ENCODE assay signal across 8 mouse cellular contexts in genomic region chr3:153849368-153850015, GRCm38 (mm10). TPM values are rescaled to one million over a fixed set of nuclear protein-coding genes. Genes with fewer than 3 reads are reported as not detected.
DNase-seq lines count a peak whose midpoint lies in the region; ATAC-seq and TF ChIP-seq lines count a peak whose summit lies in the region.

No protein-coding gene starts in this region.

- H3K9ac ChIP-seq in MEL (ENCODE audit: control insufficient read depth, low read depth, low read length, poor library complexity, severe bottlenecking): peak overlapping the region; percentile 77
- H3K9ac ChIP-seq in stomach, postnatal 0 days (ENCODE audit: low read length): no peak overlapping the region

- peak; percentile 35 to 86; a peak in 2 of 4 replicates for TF ChIP-seq POLR2A in MEL (IDR thresholded peaks at IDR 0.05; ENCODE audit: control insufficient read depth in 1 of 2, insufficient read depth in 1 of 2, low read depth in 1 of 2, low read length in 2 of 2, poor library complexity in 1 of 2)

- no peak for TF ChIP-seq RAD21 in MEL (IDR thresholded peaks at IDR 0.05; ENCODE audit: low read depth, low read length)

- H3K27ac ChIP-seq in MEL (ENCODE audit: control insufficient read depth, low read depth, low read length): peak overlapping the region; percentile 91
- no peak overlapping the region for H3K27ac ChIP-seq in stomach, postnatal 0 days (replicated peaks)

- peak; percentile 95 for DNase-seq in MEL (ENCODE audit: low read depth, low spot score)
- peak; percentile 81 for DNase-seq in c-Kit-positive CD71-positive TER-119-positive erythroid progenitor cells, embryonic 14.5 days (ENCODE audit: low spot score)
- peak; percentile 11 for DNase-seq in kidney, adult 18-20 months
- peak; percentile 18 to 41 for DNase-seq in lung, adult 18-20 months
- peak; percentile 61 for DNase-seq in stomach, postnatal 0 days (ENCODE audit: low spot score)
- no peak for DNase-seq in gastrocnemius, postnatal 36 days
- DNase-seq in frontal cortex, adult 2 months (ENCODE audit: extremely low spot score in 1 of 2, low spot score in 1 of 2): no peak
- no peak for DNase-seq in layer of hippocampus, adult 11-12 months (ENCODE audit: low spot score)

- WGBS in stomach, postnatal 0 days: 15% methylated on average over 5 of the region's 5 CpGs

- peak overlapping the region; percentile 35 to 50 for H3K4me3 ChIP-seq in MEL (ENCODE audit: control insufficient read depth in 1 of 2, insufficient read depth in 1 of 2, low read depth in 2 of 2, low read length in 2 of 2)
- H3K4me3 ChIP-seq in stomach, postnatal 0 days (ENCODE audit: low read depth, low read length): no peak overlapping the region

- TF ChIP-seq CTCF in MEL (IDR thresholded peaks at IDR 0.05 in 2 of 3, conservative IDR thresholded peaks at IDR 0.05 in 1 of 3; ENCODE audit: control insufficient read depth in 1 of 3, insufficient read depth in 1 of 3, low read depth in 2 of 3, low read length in 3 of 3, poor library complexity in 1 of 3, severe bottlenecking in 1 of 3): no peak
- no peak for TF ChIP-seq CTCF in stomach, postnatal 0 days (IDR thresholded peaks at IDR 0.05; ENCODE audit: low read depth)

- 0 out of 4 replicates have a peak, but pooled peaks of 1 of the 2 experiments have one; percentile 27 for TF ChIP-seq EP300 in MEL (IDR thresholded peaks at IDR 0.05; ENCODE audit: low read depth in 1 of 2, low read length in 2 of 2)
- no peak for TF ChIP-seq EP300 in stomach, postnatal 0 days (optimal IDR thresholded peaks at IDR 0.05)

- intact Hi-C loops in gastrocnemius, postnatal 36 days (cut with DNase I): no loop called here

- H3K79me2 ChIP-seq in MEL (ENCODE audit: control insufficient read depth, insufficient read depth, low read length, poor library complexity): peaks cover 4% of the 10 kb centered on the region; the same call in 1 of the 2 replicates

- no peaks in the 10 kb centered on the region for H3K9me3 ChIP-seq in MEL (replicated peaks; ENCODE audit: insufficient read depth, low read length)
- no peaks in the 10 kb centered on the region for H3K9me3 ChIP-seq in stomach, postnatal 0 days (ENCODE audit: control insufficient read depth, low read length)

- no peak overlapping the region for H3K4me2 ChIP-seq in stomach, postnatal 0 days (replicated peaks; ENCODE audit: low read depth)

- peaks cover 39 to 53% of the 10 kb centered on the region in 2 experiments for H3K4me1 ChIP-seq in MEL (ENCODE audit: control insufficient read depth in 1 of 2, insufficient read depth in 2 of 2, low read length in 2 of 2)
- no peaks in the 10 kb centered on the region for H3K4me1 ChIP-seq in stomach, postnatal 0 days (replicated peaks; ENCODE audit: control insufficient read depth, insufficient read depth)

- H3K27me3 ChIP-seq in MEL (ENCODE audit: control insufficient read depth in 1 of 2, insufficient read depth in 2 of 2, low read length in 2 of 2): no peaks in the 10 kb centered on the region
- no peaks in the 10 kb centered on the region for H3K27me3 ChIP-seq in stomach, postnatal 0 days (ENCODE audit: control insufficient read depth, insufficient read depth, low read length)

- ATAC-seq in stomach, postnatal 0 days (ENCODE audit: low FRiP score, low TSS enrichment): peak; percentile 74

- peaks cover 0 to 57% of the 10 kb centered on the region in 2 experiments; a peak in 2 of 4 replicates for H3K36me3 ChIP-seq in MEL (ENCODE audit: control insufficient read depth in 1 of 2, insufficient read depth in 2 of 2, low read length in 2 of 2)
- no peaks in the 10 kb centered on the region for H3K36me3 ChIP-seq in stomach, postnatal 0 days (ENCODE audit: control insufficient read depth, insufficient read depth, low read length)

TF ChIP-seq in MEL, 35 proteins besides CTCF, POLR2A, EP300 and RAD21:
- TF ChIP-seq MXI1 (IDR thresholded peaks at IDR 0.05; ENCODE audit: low read depth, low read length) (peak; percentile 98), ZC3H11A (IDR thresholded peaks at IDR 0.05; ENCODE audit: low read depth, low read length) (no peak), BHLHE40 (IDR thresholded peaks at IDR 0.05; ENCODE audit: borderline replicate concordance, low read depth, low read length) (peak; percentile 96), ZMIZ1 (IDR thresholded peaks at IDR 0.05; ENCODE audit: low read depth, low read length) (peak; percentile 70; the same call in 1 of the 2 replicates), MAFK (IDR thresholded peaks at IDR 0.05; ENCODE audit: borderline replicate concordance, low read depth, low read length) (no peak; the same call in 1 of the 2 replicates), SIN3A (IDR thresholded peaks at IDR 0.05; ENCODE audit: low read length) (peak; percentile 65), USF2 (IDR thresholded peaks at IDR 0.05; ENCODE audit: borderline replicate concordance in 1 of 2, insufficient read depth in 1 of 2, low read depth in 1 of 2, low read length in 2 of 2) (no peak), NRF1 (IDR thresholded peaks at IDR 0.05; ENCODE audit: insufficient read depth, low read depth, low read length, poor library complexity, severe bottlenecking) (no peak), HCFC1 (IDR thresholded peaks at IDR 0.05; ENCODE audit: low read depth, low read length) (peak; percentile 49; the same call in 1 of the 2 replicates), CHD1 (IDR thresholded peaks at IDR 0.05; ENCODE audit: low read depth, low read length) (no peak), MYC (IDR thresholded peaks at IDR 0.05; ENCODE audit: low read depth, low read length) (peak; percentile 99), JUND (IDR thresholded peaks at IDR 0.05; ENCODE audit: low read depth, low read length) (no peak), MYB (IDR thresholded peaks at IDR 0.05; ENCODE audit: low read depth, low read length) (no peak), ETS1 (IDR thresholded peaks at IDR 0.05; ENCODE audit: low read depth, low read length) (peak; percentile 42), GABPA (IDR thresholded peaks at IDR 0.05; ENCODE audit: low read depth, low read length) (no peak), USF1 (IDR thresholded peaks at IDR 0.05; ENCODE audit: low read depth, low read length) (peak; percentile 79), E2F4 (IDR thresholded peaks at IDR 0.05; ENCODE audit: borderline replicate concordance, low read depth, low read length) (no peak), POLR2AphosphoS2 (IDR thresholded peaks at IDR 0.05; ENCODE audit: low read length) (0 out of 2 replicates have a peak, but pooled peaks have one; percentile 66), POLR2AphosphoS5 (IDR thresholded peaks at IDR 0.05; ENCODE audit: borderline replicate concordance, low read depth, low read length) (no peak), SMC3 (IDR thresholded peaks at IDR 0.05; ENCODE audit: low read depth, low read length) (no peak), TCF12 (IDR thresholded peaks at IDR 0.05; ENCODE audit: low read depth, low read length) (peak; percentile 47), GATA1 (IDR thresholded peaks at IDR 0.05; ENCODE audit: low read depth, low read length) (no peak; the same call in 1 of the 2 replicates), MEF2A (IDR thresholded peaks at IDR 0.05; ENCODE audit: extremely low read depth, insufficient replicate concordance, low read depth, low read length, poor library complexity, severe bottlenecking) (no peak), CHD2 (IDR thresholded peaks at IDR 0.05; ENCODE audit: low read length) (no peak), UBTF (IDR thresholded peaks at IDR 0.05; ENCODE audit: borderline replicate concordance, insufficient read depth, low read depth, low read length) (no peak), MAX (IDR thresholded peaks at IDR 0.05; ENCODE audit: low read length) (peak; percentile 98), TAL1 (IDR thresholded peaks at IDR 0.05; ENCODE audit: low read length) (no peak), RCOR1 (IDR thresholded peaks at IDR 0.05; ENCODE audit: low read depth, low read length) (peak; percentile 39; the same call in 1 of the 2 replicates), MAZ (IDR thresholded peaks at IDR 0.05; ENCODE audit: low read depth, low read length) (0 out of 2 replicates have a peak, but pooled peaks have one; percentile 25), NELFE (IDR thresholded peaks at IDR 0.05; ENCODE audit: low read depth, low read length) (peak; percentile 66), ELF1 (IDR thresholded peaks at IDR 0.05; ENCODE audit: low read depth, low read length) (no peak), KAT2A (conservative IDR thresholded peaks at IDR 0.05; ENCODE audit: low read depth, low read length) (no peak), TBP (IDR thresholded peaks at IDR 0.05; ENCODE audit: low read depth, low read length) (peak; percentile 90), ZKSCAN1 (IDR thresholded peaks at IDR 0.05; ENCODE audit: low read depth, low read length) (no peak), ZNF384 (IDR thresholded peaks at IDR 0.05; ENCODE audit: low read depth, low read length) (no peak)

RNA-seq across cellular contexts. Expression of gene Asb17, which starts 5.5 kb away (rescaled TPM):
- total RNA-seq in MEL (2012; rRNA removed): 9.0 and 9.7 TPM in 2 replicates
- polyA plus RNA-seq in MEL (2012; ENCODE audit: insufficient read depth in 1 of 2, insufficient read length in 2 of 2, low read depth in 1 of 2, low replicate concordance in 2 of 2, missing spikeins in 1 of 2): 1 to 10 TPM in 1 of 2 experiments, not detected in 1; 5.7 TPM
- 0.08 and 0.12 TPM in 2 replicates for polyA plus RNA-seq in stomach, postnatal 0 days (2015; fragmentation: Nextera tagmentation; extraction: Ambion mirVana)
- not detected for total RNA-seq in gastrocnemius, postnatal 36 days (2021)
- not detected in 2 replicates for polyA plus RNA-seq in frontal cortex, adult 2 months (2012; rRNA removed)

RNA-seq across cellular contexts. Expression of gene Msh4, which starts 56.4 kb away (rescaled TPM):
- 0.42 and 0.50 TPM in 2 replicates for total RNA-seq in MEL (2012; rRNA removed)
- polyA plus RNA-seq in MEL (2012; ENCODE audit: insufficient read depth in 1 of 2, insufficient read length in 2 of 2, low read depth in 1 of 2, low replicate concordance in 2 of 2, missing spikeins in 1 of 2): under 1 TPM in 1 of 2 experiments, not detected in 1; 0.15 TPM
- polyA plus RNA-seq in stomach, postnatal 0 days (2015; fragmentation: Nextera tagmentation; extraction: Ambion mirVana): 0.04 and 0.10 TPM in 2 replicates
- not detected for total RNA-seq in gastrocnemius, postnatal 36 days (2021)
- polyA plus RNA-seq in frontal cortex, adult 2 months (2012; rRNA removed): 0.04 and 0.06 TPM in 2 replicates

Comparison
In these comparisons a context has a peak if more than half of its experiments do, and no peak if none do; other contexts are left out.
1. DNase-seq: peak in MEL (single experiment), c-Kit-positive CD71-positive TER-119-positive erythroid progenitor cells, embryonic 14.5 days (single experiment), kidney, adult 18-20 months (single experiment), lung, adult 18-20 months (2 of 2) and stomach, postnatal 0 days (single experiment); none in gastrocnemius, postnatal 36 days (0 of 2), frontal cortex, adult 2 months (0 of 2) and layer of hippocampus, adult 11-12 months (single experiment).